Mouse (Mus musculus) lung, adult 2 months (tissue): Measurements from ENCODE around the gene Sms.

ENCODE experiments used
- CTCF ChIP-seq: fragments of 200-500 bp; IDR thresholded peaks from 2 replicates; pipeline ENCODE4 v1.5.1; 2011; ENCODE audit warnings: mild to moderate bottlenecking, low read length, control low read depth; ENCODE audit not compliant: insufficient read depth
- POLR2A ChIP-seq: fragments of 200-500 bp; IDR thresholded peaks from 2 replicates; pipeline ENCODE4 v1.6.1; 2011; ENCODE audit warnings: low read depth, mild to moderate bottlenecking, control low read depth, low read length, borderline replicate concordance; ENCODE audit errors: extremely low read depth

GRCm38 (mm10) chrX:157462716-157463115 is 29.4 kb downstream of the Sms start:
- TF ChIP-seq CTCF (no peak), POLR2A (no peak)
